Mouse (Mus musculus): ENCODE measurements at regions not wholly inside any gene's neighbourhood (a gene's known extent, or its start where the extent isn't known, plus 50 kb on each side); places are given as distances from the start of the nearest gene placed in this dataset.

DNA sequence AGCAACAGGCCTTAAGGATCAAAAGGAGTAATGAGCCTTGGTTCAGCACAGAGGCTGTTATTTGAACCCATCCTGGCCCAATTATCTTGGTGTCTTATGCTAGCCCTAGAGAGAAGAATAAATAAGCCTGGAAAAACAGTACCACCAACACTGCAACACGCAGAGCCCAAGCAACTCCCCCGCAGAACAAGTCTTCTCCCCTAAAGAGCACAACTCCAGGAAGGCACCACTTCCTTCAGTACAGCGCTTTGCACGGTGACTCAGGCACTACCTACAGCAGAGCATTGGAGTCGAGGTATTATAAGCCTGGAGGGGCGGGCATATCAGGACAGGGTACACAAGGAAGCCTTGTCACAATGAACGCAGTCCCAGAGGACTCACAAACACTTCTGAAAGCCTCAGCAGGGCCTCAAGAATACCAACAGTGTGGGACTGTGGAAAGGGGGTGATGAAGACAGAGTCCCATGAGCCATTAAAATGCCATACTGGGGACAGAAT is 62.9 kb upstream of the Arhgap5 start:
- TF ChIP-seq POLR2A (IDR thresholded peaks at IDR 0.05; ENCODE audit: low read depth, low read length) (no peak), CTCF (IDR thresholded peaks at IDR 0.05; ENCODE audit: extremely low read depth, insufficient read length, insufficient replicate concordance, low read depth, low read length) (no peak)

All from small intestine, adult 2 months (tissue).